Mouse (Mus musculus): ENCODE measurements at regions not wholly inside any gene's neighbourhood (a gene's known extent, or its start where the extent isn't known, plus 50 kb on each side); places are given as distances from the start of the nearest gene placed in this dataset.

DNA sequence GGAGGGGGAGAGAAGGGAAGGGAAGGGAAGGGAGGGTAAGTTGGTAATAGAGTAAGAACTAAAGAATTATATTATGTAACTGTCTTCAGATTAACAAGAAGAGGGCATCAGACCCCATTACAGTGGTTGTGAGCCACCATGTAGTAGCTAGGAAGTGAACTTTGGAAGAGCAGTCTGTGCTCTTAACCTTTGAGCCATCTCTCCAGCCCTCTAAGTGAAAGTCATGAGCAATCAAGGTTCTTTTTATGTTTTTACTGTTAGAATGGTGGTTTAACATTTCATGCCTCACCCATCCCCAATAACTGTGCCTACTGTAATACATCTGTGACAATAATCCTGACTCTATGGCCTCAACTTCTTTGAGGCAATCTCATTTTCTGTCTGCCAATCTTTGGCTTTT lies 169.6 kb upstream of the Arhgap24 start:
- TF ChIP-seq GATA1 (IDR thresholded peaks at IDR 0.05; ENCODE audit: borderline replicate concordance, low read length): no peak
- no peak for TF ChIP-seq FLI1 (IDR thresholded peaks at IDR 0.05; ENCODE audit: low read length)
